Mouse (Mus musculus) erythroblast, embryonic 14.5 days (primary cell): ENCODE measurements around the gene Bet1l. TPM values are rescaled to one million over a fixed set of nuclear protein-coding genes. Genes with fewer than 3 reads are reported as not detected.
"Not testable (repeated sequence)": the region's sequence is repeated elsewhere in the genome, so short reads cannot be mapped to it uniquely, and the experiment has no call there.

Experiments used
- H3K27me3 ChIP-seq: 2 replicates; pipeline ENCODE4 v1.6.1; 2012; ENCODE audit warnings: inconsistent platforms; ENCODE audit not compliant: control insufficient read depth
- H3K36me3 ChIP-seq: 2 replicates; pipeline ENCODE4 v1.6.1; 2012; ENCODE audit warnings: mild to moderate bottlenecking, inconsistent platforms; ENCODE audit not compliant: control insufficient read depth
- H3K4me1 ChIP-seq: 2 replicates; pipeline ENCODE4 v1.6.1; 2012; ENCODE audit warnings: inconsistent platforms; ENCODE audit not compliant: control insufficient read depth
- H3K4me3 ChIP-seq: replicated peaks from 2 replicates; pipeline ENCODE3; 2012; ENCODE audit warnings: moderate library complexity, mild to moderate bottlenecking, inconsistent platforms
- H3K9me3 ChIP-seq: 2 replicates; pipeline ENCODE4 v1.6.1; 2012; ENCODE audit warnings: low read length, inconsistent platforms, mixed read lengths; ENCODE audit not compliant: control insufficient read depth
- GATA1 ChIP-seq: IDR thresholded peaks from 2 replicates; pipeline ENCODE4 v1.6.1; 2012; ENCODE audit warnings: low read length, inconsistent platforms, mixed read lengths
- TAL1 ChIP-seq: IDR thresholded peaks from 3 replicates; pipeline ENCODE4 v1.6.1; 2012; ENCODE audit warnings: low read length, inconsistent platforms, mixed read lengths
- polyA plus RNA-seq: library from polyadenylated mRNA; stranded (reverse); fragments of >175 nt; gene quantifications from 2 replicates; pipeline ENCODE4 v1.2.3, GENCODE M21; 2012

Gene Bet1l
- polyA plus RNA-seq, 1 experiment = 1.2 TPM

- no peaks in the 10 kb centered on the region for H3K27me3 ChIP-seq
- TF ChIP-seq TAL1 = no peak
- no peak for TF ChIP-seq GATA1
- H3K9me3 ChIP-seq = no peaks in the 10 kb centered on the region
- H3K4me3 ChIP-seq = no peak overlapping the region
- H3K36me3 ChIP-seq = peaks cover 87% of the 10 kb centered on the region
- H3K4me1 ChIP-seq = no peaks in the 10 kb centered on the region
These were observed 37.2 kb upstream of the Bet1l start for GRCm38 (mm10) chr7:140894611-140895010.

GRCm38 (mm10) chr7:140894031-140894430, 36.7 kb upstream of the Bet1l start:
- TF ChIP-seq GATA1 (no peak), TAL1 (no peak)
- Histone ChIP-seq H3K4me1 (no peaks in the 10 kb centered on the region), H3K9me3 (no peaks in the 10 kb centered on the region), H3K36me3 (peaks cover 87% of the 10 kb centered on the region), H3K27me3 (no peaks in the 10 kb centered on the region), H3K4me3 (no peak overlapping the region)

GRCm38 (mm10) chr7:140890636-140891035, 33.3 kb upstream of the Bet1l start:
- H3K4me3 ChIP-seq, H3K4me1 ChIP-seq, H3K9me3 ChIP-seq, H3K27me3 ChIP-seq: not testable (repeated sequence)
- peaks cover 86% of the 10 kb centered on the region for H3K36me3 ChIP-seq

GRCm38 (mm10) chr7:140882469-140882803, 25.1 kb upstream of the Bet1l start:
- Histone ChIP-seq H3K9me3 (no peaks in the 10 kb centered on the region), H3K4me3 (peak overlapping the region; percentile 87), H3K4me1 (peaks cover 50% of the 10 kb centered on the region), H3K36me3 (peaks cover 53% of the 10 kb centered on the region), H3K27me3 (no peaks in the 10 kb centered on the region)
- TF ChIP-seq TAL1 (no peak), GATA1 (no peak)

GRCm38 (mm10) chr7:140881696-140882468, 24.5 kb upstream of the Bet1l start, which contains the start of the genes Psmd13 and Sirt3:
Gene Psmd13, plus strand, starts transcription at chr7:140881968.
Gene Sirt3, minus strand, starts transcription at chr7:140882309.
- Histone ChIP-seq H3K4me3 (peak within 1 kb of the TSS; percentile 87), H3K4me1 (peaks cover 50% of the 10 kb centered on the region), H3K27me3 (no peaks in the 10 kb centered on the region), H3K9me3 (no peaks in the 10 kb centered on the region), H3K36me3 (peaks cover 53% of the 10 kb centered on the region)
- TF ChIP-seq GATA1 (no peak), TAL1 (no peak)

GRCm38 (mm10) chr7:140880865-140881515, 23.6 kb upstream of the Bet1l start:
- H3K4me1 ChIP-seq = peaks cover 50% of the 10 kb centered on the region
- H3K9me3 ChIP-seq = no peaks in the 10 kb centered on the region
- peaks cover 53% of the 10 kb centered on the region for H3K36me3 ChIP-seq
- peak overlapping the region; percentile 87 for H3K4me3 ChIP-seq
- no peaks in the 10 kb centered on the region for H3K27me3 ChIP-seq
- TF ChIP-seq GATA1 (no peak), TAL1 (no peak)

GRCm38 (mm10) chr7:140880419-140880818, 23.0 kb upstream of the Bet1l start:
- Histone ChIP-seq H3K9me3 (no peaks in the 10 kb centered on the region), H3K36me3 (peaks cover 52% of the 10 kb centered on the region), H3K4me3 (peak overlapping the region; percentile 87), H3K4me1 (peaks cover 50% of the 10 kb centered on the region), H3K27me3 (no peaks in the 10 kb centered on the region)
- TF ChIP-seq GATA1 (no peak), TAL1 (no peak)

GRCm38 (mm10) chr7:140879355-140879754, 22.0 kb upstream of the Bet1l start:
- no peaks in the 10 kb centered on the region for H3K9me3 ChIP-seq
- H3K36me3 ChIP-seq = peaks cover 53% of the 10 kb centered on the region
- TF ChIP-seq TAL1 (no peak), GATA1 (no peak)
- peaks cover 50% of the 10 kb centered on the region for H3K4me1 ChIP-seq
- peak overlapping the region; percentile 29 for H3K4me3 ChIP-seq
- no peaks in the 10 kb centered on the region for H3K27me3 ChIP-seq

- Histone ChIP-seq H3K4me1 (peaks cover 36% of the 10 kb centered on the region), H3K4me3 (no peak overlapping the region), H3K9me3 (no peaks in the 10 kb centered on the region), H3K36me3 (peaks cover 57% of the 10 kb centered on the region), H3K27me3 (no peaks in the 10 kb centered on the region)
- no peak for TF ChIP-seq TAL1
- TF ChIP-seq GATA1 = no peak
These were observed 20.0 kb upstream of the Bet1l start for GRCm38 (mm10) chr7:140877364-140877763.

- peaks cover 12% of the 10 kb centered on the region for H3K4me1 ChIP-seq
- no peaks in the 10 kb centered on the region for H3K9me3 ChIP-seq
- TF ChIP-seq TAL1 = no peak
- TF ChIP-seq GATA1 = no peak
- H3K27me3 ChIP-seq = no peaks in the 10 kb centered on the region
- peaks cover 76% of the 10 kb centered on the region for H3K36me3 ChIP-seq
- no peak overlapping the region for H3K4me3 ChIP-seq
These were observed 16.8 kb upstream of the Bet1l start for GRCm38 (mm10) chr7:140874224-140874623.
